Mouse (Mus musculus) thymus, postnatal 25 days (tissue): ENCODE data around the gene Acot5.
"Not testable (repeated sequence)": the region's sequence is repeated elsewhere in the genome, so short reads cannot be mapped to it uniquely, and the experiment has no call there.

Source experiments
- DNase-seq: peaks from one replicate; pipeline ENCODE4 v3.0.0; 2022

Acot5 gene

GRCm38 (mm10) chr12:84063833-84064232, 5.3 kb upstream of the Acot5 start:
- DNase-seq: no peak

- no peak for DNase-seq
These were observed 4.5 kb upstream of the Acot5 start for GRCm38 (mm10) chr12:84064621-84065020.

- no peak for DNase-seq
These were observed 1.4 kb upstream of the Acot5 start for GRCm38 (mm10) chr12:84067752-84068151.

GRCm38 (mm10) chr12:84068296-84068695, 829 bp upstream of the Acot5 start:
- no peak for DNase-seq

- DNase-seq: peak; percentile 43
These were observed 457 bp downstream of the Acot5 start for GRCm38 (mm10) chr12:84069582-84069981.

- DNase-seq: no peak
These were observed 2.6 kb downstream of the Acot5 start for GRCm38 (mm10) chr12:84071696-84072095.

- DNase-seq: no peak
These were observed 8.4 kb downstream of the Acot5 start for GRCm38 (mm10) chr12:84077371-84077990.

GRCm38 (mm10) chr12:84083842-84084241, 14.7 kb downstream of the Acot5 start:
- DNase-seq: no peak

GRCm38 (mm10) chr12:84084581-84084980, 15.5 kb downstream of the Acot5 start:
- DNase-seq: no peak

- not testable (repeated sequence) for DNase-seq
These were observed 25.5 kb downstream of the Acot5 start for GRCm38 (mm10) chr12:84094666-84095065.

GRCm38 (mm10) chr12:84099605-84100004, 30.5 kb downstream of the Acot5 start:
- no peak for DNase-seq

GRCm38 (mm10) chr12:84100071-84100470, 30.9 kb downstream of the Acot5 start:
- no peak for DNase-seq

- peak; percentile 34 for DNase-seq
These were observed 31.7 kb downstream of the Acot5 start, which contains the start of gene Acot6 for GRCm38 (mm10) chr12:84100604-84101492. Acot6 (plus strand) TSS chr12:84100654.

GRCm38 (mm10) chr12:84101493-84101845, 32.3 kb downstream of the Acot5 start:
- no peak for DNase-seq

- DNase-seq: no peak
These were observed 37.9 kb downstream of the Acot5 start for GRCm38 (mm10) chr12:84107012-84107411.

- no peak for DNase-seq
These were observed 38.6 kb downstream of the Acot5 start for GRCm38 (mm10) chr12:84107692-84108091.

GRCm38 (mm10) chr12:84109924-84110323, 40.8 kb downstream of the Acot5 start:
- DNase-seq: no peak

- DNase-seq: no peak
These were observed 41.7 kb downstream of the Acot5 start for GRCm38 (mm10) chr12:84110814-84111213.

- no peak for DNase-seq
These were observed 44.6 kb downstream of the Acot5 start for GRCm38 (mm10) chr12:84113676-84114075.

GRCm38 (mm10) chr12:84114153-84114994, 45.2 kb downstream of the Acot5 start, which contains the start of gene Dnal1:
Dnal1 (plus strand) TSS chr12:84114366.
- peak; percentile 83 for DNase-seq

GRCm38 (mm10) chr12:84119584-84119983, 50.5 kb downstream of the Acot5 start:
- DNase-seq: no peak
